Mouse (Mus musculus): ENCODE data around the gene Gm49383.

GRCm38 (mm10) chr12:69211057-69211456 is 14.2 kb upstream of the Gm49383 start:
- no peak for TF ChIP-seq CTCF (IDR thresholded peaks at IDR 0.05; ENCODE audit: control insufficient read depth, insufficient read depth, insufficient replicate concordance, low read depth, low read length)
- TF ChIP-seq POLR2A (IDR thresholded peaks at IDR 0.05; ENCODE audit: control insufficient read depth, low read depth, low read length) = no peak

All from testis, adult 2 months (tissue).